Mouse (Mus musculus): Measurements from ENCODE around the gene Arl5c.

DNA sequence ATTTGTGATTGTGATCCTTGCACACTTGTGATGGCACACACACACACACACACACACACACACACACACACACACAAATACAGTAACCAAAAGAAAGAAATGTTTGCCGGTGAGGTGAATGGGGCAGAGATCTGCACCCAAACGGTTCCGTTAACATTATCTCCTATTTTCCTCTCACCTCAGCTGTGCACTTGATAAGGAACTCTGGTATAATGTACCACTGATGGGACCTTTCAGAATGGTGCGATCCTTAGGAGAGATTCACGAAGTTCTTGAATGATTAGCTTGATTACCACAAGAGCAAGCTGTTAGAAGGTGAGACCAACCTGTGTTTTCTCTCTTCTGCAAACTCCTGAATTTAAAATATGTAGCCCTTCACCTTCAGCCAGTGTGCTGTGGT lies 27.6 kb downstream of the Arl5c start:
- TF ChIP-seq CTCF (conservative IDR thresholded peaks at IDR 0.05; ENCODE audit: low read length) (no peak), NANOG (IDR thresholded peaks at IDR 0.05; ENCODE audit: borderline replicate concordance, low read length) (no peak)
